Mouse (Mus musculus): ENCODE results near the gene Slc22a20. TPM values are rescaled to one million over a fixed set of nuclear protein-coding genes. Genes with fewer than 3 reads are reported as not detected.

Gene Slc22a20
- not detected in 2 replicates for polyA plus RNA-seq (2012; rRNA removed)

DNA sequence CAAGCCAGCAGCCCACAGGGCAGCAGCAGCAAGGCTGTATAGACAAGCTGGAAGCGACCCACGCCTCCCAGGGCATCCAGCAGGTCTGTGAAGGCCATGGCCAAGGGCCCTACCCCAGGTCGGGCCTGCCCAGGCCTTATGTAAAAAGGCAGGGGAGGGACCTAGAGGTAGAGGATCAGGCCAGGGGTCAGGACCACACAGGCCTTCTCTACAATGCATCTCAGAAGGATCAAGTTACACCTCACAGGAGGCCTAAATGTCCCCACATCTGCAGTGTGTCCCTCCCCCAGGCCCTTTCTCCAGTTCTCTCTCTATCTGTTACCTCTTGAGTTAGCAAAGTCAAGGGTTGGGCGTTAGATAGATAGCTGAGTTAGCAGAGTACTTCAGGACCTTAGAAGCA is at the start of gene Slc22a20:
Gene Slc22a20, minus strand, starts transcription at position 101 of the 400 bp plus-strand sequence.
- 59% methylated on average over 4 of the region's 4 CpGs for WGBS
- no peak for DNase-seq
- no peak for TF ChIP-seq CTCF (IDR thresholded peaks at IDR 0.05; ENCODE audit: insufficient read depth, low read length)
- no peak for TF ChIP-seq POLR2A (IDR thresholded peaks at IDR 0.05; ENCODE audit: borderline replicate concordance, extremely low read depth, low read depth, low read length)
- H3K4me3 ChIP-seq (replicated peaks; ENCODE audit: extremely low read depth, low read depth, low read length) = no peak within 1 kb of the TSS
- no peaks in the 10 kb centered on the region for H3K4me1 ChIP-seq (ENCODE audit: control insufficient read depth, insufficient read depth, low read length)

DNA sequence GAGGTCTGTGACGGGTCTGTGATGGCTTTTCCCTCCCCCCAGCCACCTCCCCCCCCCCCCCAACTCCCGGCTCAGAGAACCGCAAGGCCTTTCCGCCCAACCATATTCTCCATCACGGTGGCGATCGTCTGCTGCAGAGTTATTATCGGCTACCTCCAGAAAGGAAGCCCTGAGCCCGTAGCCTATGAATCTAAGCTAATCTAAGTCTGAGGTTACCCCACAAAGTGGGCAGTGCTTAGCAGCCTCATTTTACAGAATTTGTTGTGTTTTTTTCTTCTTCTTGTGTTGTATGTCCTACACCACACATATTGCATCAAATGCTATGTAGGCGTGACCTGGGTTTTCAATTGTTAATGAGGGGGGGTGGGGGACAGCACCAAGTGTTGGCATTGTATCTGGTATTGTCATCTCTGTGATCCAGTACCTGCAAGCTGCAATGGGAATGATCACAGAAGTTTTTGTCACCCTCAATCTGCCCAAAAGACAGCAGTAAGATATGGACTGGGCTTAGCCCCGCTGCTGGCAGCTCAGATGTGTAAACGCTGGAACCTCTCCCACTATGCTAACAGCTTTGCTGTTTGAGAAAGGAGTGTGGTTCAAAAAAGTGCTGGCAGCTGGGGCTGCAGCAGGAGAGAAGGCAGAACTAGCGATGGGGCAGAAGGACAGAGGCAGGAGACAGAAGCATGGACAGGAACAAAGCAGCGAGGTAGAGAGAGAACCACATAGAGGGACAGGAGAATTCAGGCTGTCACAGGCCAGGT is 44.8 kb upstream of the Slc22a20 start:
- H3K4me3 ChIP-seq (replicated peaks; ENCODE audit: extremely low read depth, low read depth, low read length) = no peak overlapping the region
- 0 out of 2 replicates have a peak, but pooled peaks cover 3% of the 10 kb centered on the region for H3K4me1 ChIP-seq (ENCODE audit: control insufficient read depth, insufficient read depth, low read length)
- WGBS = 72% methylated on average over 14 of the region's 14 CpGs
- no peak for DNase-seq
- TF ChIP-seq POLR2A (IDR thresholded peaks at IDR 0.05; ENCODE audit: borderline replicate concordance, extremely low read depth, low read depth, low read length) (no peak), CTCF (IDR thresholded peaks at IDR 0.05; ENCODE audit: insufficient read depth, low read length) (no peak)

DNA sequence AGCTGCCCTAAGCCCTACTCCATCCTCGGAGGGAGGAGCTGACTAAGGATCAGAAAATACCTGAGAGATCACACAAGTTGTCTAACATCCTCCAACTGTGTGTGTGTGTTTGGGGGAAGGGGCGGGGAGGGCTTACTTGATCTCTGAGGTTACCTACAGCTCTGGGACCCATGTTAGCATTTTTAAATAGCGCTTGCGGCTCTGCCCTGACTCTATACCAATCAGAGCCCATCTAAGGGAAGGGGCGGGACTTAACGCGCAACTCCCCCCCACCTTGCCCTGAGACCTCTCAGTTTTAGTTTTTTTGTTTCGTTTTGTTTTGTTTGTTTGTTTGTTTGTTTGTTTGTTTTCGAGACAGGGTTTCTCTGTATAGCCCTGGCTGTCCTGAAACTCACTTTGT is 43.5 kb upstream of the Slc22a20 start:
- 73% methylated on average over 9 of the region's 9 CpGs for WGBS
- Histone ChIP-seq H3K4me3 (replicated peaks; ENCODE audit: extremely low read depth, low read depth, low read length) (no peak overlapping the region), H3K4me1 (ENCODE audit: control insufficient read depth, insufficient read depth, low read length) (0 out of 2 replicates have a peak, but pooled peaks cover 3% of the 10 kb centered on the region)
- TF ChIP-seq POLR2A (IDR thresholded peaks at IDR 0.05; ENCODE audit: borderline replicate concordance, extremely low read depth, low read depth, low read length) = no peak
- TF ChIP-seq CTCF (IDR thresholded peaks at IDR 0.05; ENCODE audit: insufficient read depth, low read length) = no peak
- DNase-seq = no peak

DNA sequence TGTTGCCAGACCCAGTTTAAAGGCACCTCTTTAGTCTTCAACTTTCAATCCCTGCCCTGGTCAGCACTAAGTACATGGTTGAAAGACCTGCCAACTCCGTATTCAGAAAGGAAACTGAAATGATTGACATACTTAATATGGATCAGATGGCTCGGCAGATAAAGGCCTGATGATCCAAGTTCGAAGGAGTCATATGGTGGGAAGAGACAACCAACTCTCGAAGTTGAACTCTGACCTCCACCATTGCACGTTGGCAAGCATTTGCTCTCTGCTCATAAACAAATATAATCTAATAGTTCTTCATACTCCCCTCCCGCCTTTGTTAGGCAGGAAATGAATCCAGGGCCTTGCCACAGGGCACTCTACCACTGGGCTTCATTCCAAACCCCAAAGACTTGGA is 43.0 kb upstream of the Slc22a20 start:
- DNase-seq = no peak
- 41% methylated on average over 6 of the region's 6 CpGs for WGBS
- TF ChIP-seq CTCF (IDR thresholded peaks at IDR 0.05; ENCODE audit: insufficient read depth, low read length) (no peak), POLR2A (IDR thresholded peaks at IDR 0.05; ENCODE audit: borderline replicate concordance, extremely low read depth, low read depth, low read length) (no peak)
- no peak overlapping the region for H3K4me3 ChIP-seq (replicated peaks; ENCODE audit: extremely low read depth, low read depth, low read length)
- H3K4me1 ChIP-seq (ENCODE audit: control insufficient read depth, insufficient read depth, low read length) = 0 out of 2 replicates have a peak, but pooled peaks cover 3% of the 10 kb centered on the region

DNA sequence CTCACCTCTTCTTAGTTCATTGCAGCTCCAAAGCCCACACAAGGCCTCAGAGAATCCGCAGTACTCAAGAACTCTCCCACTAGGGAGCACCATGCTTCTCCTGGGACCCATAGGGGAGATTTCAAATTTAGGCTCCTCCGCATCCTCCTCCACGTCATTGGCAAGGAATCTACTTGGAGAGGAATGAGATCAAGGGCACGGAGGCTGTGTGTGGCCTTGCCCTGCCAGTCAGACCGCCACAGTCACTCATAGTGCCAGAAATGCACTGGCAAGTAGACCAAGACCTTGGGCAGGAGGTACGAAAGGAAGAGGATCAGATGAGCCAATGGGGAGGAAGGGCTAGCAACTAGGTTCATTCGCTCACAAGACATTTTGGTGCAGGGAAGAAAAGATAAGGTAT is 38.0 kb upstream of the Slc22a20 start:
- TF ChIP-seq CTCF (IDR thresholded peaks at IDR 0.05; ENCODE audit: insufficient read depth, low read length) (no peak), POLR2A (IDR thresholded peaks at IDR 0.05; ENCODE audit: borderline replicate concordance, extremely low read depth, low read depth, low read length) (no peak)
- Histone ChIP-seq H3K4me3 (replicated peaks; ENCODE audit: extremely low read depth, low read depth, low read length) (no peak overlapping the region), H3K4me1 (ENCODE audit: control insufficient read depth, insufficient read depth, low read length) (no peaks in the 10 kb centered on the region)
- 68% methylated on average over 7 of the region's 7 CpGs for WGBS
- no peak for DNase-seq

DNA sequence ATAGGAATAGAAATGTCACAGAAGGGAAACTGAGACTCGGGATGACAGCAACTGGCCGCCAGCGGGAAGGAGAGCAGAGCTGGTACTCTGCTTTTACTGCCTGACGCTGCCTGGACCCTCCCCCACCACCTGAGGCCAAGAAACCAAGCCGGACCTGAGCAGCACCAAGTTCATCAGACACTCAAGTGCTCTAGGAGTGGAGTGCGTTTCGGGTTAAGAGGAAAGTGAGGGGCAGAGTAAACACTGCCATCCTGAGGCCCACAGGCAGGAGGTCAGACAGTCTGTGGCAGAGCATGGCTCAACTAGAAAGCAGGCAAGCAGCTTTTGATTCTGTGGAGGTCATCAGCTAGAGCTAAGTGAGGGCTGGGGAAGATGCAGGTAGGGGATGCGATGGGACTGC is 37.1 kb upstream of the Slc22a20 start:
- DNase-seq = no peak
- WGBS = 53% methylated on average over 8 of the region's 8 CpGs
- no peaks in the 10 kb centered on the region for H3K4me1 ChIP-seq (ENCODE audit: control insufficient read depth, insufficient read depth, low read length)
- no peak overlapping the region for H3K4me3 ChIP-seq (replicated peaks; ENCODE audit: extremely low read depth, low read depth, low read length)
- TF ChIP-seq CTCF (IDR thresholded peaks at IDR 0.05; ENCODE audit: insufficient read depth, low read length) (no peak), POLR2A (IDR thresholded peaks at IDR 0.05; ENCODE audit: borderline replicate concordance, extremely low read depth, low read depth, low read length) (no peak)

DNA sequence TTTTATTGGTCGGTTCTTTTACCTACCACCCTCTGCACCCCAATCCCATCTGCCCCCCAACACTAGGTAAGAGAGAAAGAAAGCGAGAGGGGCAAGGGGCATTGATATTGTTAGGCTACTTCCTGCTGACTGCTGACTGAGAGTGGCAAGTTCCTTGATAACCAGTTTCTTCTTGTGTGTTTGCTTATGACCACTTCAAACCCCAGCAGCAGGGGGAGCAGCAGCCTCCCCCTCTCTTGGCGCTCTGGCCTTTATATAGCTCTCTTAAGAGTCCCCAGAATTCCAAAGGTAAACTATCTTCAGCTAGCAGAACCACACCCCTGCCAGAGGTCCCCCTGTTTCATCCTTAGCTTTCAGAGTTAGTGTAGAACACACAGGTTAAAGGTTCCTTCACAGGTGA is 34.3 kb upstream of the Slc22a20 start:
- TF ChIP-seq POLR2A (IDR thresholded peaks at IDR 0.05; ENCODE audit: borderline replicate concordance, extremely low read depth, low read depth, low read length) = no peak
- no peak for TF ChIP-seq CTCF (IDR thresholded peaks at IDR 0.05; ENCODE audit: insufficient read depth, low read length)
- Histone ChIP-seq H3K4me1 (ENCODE audit: control insufficient read depth, insufficient read depth, low read length) (peaks cover 7% of the 10 kb centered on the region), H3K4me3 (replicated peaks; ENCODE audit: extremely low read depth, low read depth, low read length) (no peak overlapping the region)
- 38% methylated on average over 3 of the region's 3 CpGs for WGBS
- no peak for DNase-seq

DNA sequence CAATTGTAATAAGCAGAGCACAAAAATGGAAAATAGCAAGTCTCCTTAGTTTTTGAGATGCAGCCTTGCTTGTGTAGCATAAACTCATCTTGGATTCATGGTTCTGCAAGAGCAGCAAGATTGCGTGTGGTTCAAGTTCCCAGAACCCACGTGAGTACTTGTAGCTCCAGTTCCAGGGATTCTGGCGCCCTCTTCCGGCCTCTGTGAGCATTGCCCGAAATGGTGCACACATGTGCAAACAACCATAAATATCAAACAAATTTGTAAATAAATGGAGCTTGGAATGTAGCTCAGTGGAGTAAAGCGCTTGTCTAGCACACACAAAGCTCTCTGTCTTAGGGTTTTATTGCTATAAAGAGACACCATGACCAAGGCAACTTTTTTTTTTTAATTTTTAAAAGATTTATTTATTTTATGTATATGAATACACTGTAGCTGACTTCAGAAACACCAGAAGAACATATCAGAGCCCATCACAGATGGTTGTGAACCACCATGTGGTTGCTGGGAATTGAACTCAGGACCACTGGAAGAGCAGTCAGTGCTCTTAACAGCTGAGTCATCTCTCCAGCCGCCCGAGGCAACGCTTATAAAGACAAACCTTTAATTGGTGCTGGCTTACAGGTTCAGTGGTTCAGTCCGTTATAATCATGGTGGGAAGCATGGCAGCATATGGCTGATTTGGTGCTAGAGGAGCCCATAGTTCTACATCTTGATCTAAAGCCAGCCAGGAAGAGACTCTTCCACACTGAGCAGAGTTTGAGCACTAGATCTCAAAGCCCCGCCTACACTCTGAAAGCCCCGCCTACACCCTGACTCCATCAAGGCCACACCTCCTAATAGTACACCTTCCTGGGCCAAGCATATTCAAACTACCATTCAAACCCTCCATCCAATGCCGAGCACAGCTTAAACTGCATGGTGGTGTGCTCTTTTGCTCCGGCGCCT is 32.5 kb upstream of the Slc22a20 start:
- TF ChIP-seq POLR2A (IDR thresholded peaks at IDR 0.05; ENCODE audit: borderline replicate concordance, extremely low read depth, low read depth, low read length) (no peak), CTCF (IDR thresholded peaks at IDR 0.05; ENCODE audit: insufficient read depth, low read length) (peak; percentile 91)
- 27% methylated on average over 15 of the region's 15 CpGs for WGBS
- Histone ChIP-seq H3K4me1 (ENCODE audit: control insufficient read depth, insufficient read depth, low read length) (peaks cover 14% of the 10 kb centered on the region), H3K4me3 (replicated peaks; ENCODE audit: extremely low read depth, low read depth, low read length) (no peak overlapping the region)
- DNase-seq = peak; percentile 82

DNA sequence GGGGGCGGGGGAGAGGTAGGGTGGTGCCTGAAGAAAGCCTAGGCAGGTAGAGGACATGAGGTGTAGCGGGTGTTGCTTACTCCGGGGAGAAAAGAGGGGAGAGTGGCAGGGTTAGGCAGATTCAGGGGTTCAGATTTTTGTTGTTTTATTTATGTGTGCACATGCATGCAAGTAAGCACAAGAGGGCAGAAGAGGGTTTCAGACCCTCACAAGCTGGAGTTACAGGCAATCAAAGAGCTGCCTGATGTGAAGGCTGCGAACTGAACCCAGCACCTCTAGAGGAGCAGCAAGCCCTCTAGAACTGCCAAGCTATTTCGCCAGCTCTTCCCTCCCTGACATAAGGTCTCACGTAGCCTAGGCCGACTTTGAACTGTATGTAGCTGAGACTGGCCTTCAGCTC is 30.6 kb upstream of the Slc22a20 start:
- 68% methylated on average over 7 of the region's 7 CpGs for WGBS
- Histone ChIP-seq H3K4me1 (ENCODE audit: control insufficient read depth, insufficient read depth, low read length) (peaks cover 14% of the 10 kb centered on the region), H3K4me3 (replicated peaks; ENCODE audit: extremely low read depth, low read depth, low read length) (no peak overlapping the region)
- no peak for TF ChIP-seq POLR2A (IDR thresholded peaks at IDR 0.05; ENCODE audit: borderline replicate concordance, extremely low read depth, low read depth, low read length)
- no peak for TF ChIP-seq CTCF (IDR thresholded peaks at IDR 0.05; ENCODE audit: insufficient read depth, low read length)
- DNase-seq = no peak
